Mouse (Mus musculus) intestine, embryonic 16.5 days (tissue): Measurements from ENCODE around the gene Tmem17. TPM values are rescaled to one million over a fixed set of nuclear protein-coding genes. Genes with fewer than 3 reads are reported as not detected.

Source experiments
- ATAC-seq: fragments of 200-750 bp; cut with Nextera tagmentation; 2 replicates; pipeline ENCODE4 v1.8.0; 2017; ENCODE audit warnings: moderate TSS enrichment, moderate library complexity
- H3K27ac ChIP-seq: fragments of 300-500 bp; sonication (generic); 2 replicates; pipeline ENCODE4 v1.5.1; 2014; ENCODE audit warnings: mild to moderate bottlenecking, low read length
- H3K27me3 ChIP-seq: fragments of 300-500 bp; sonication (generic); replicated peaks from 2 replicates; pipeline ENCODE4 v1.6.1; 2014; ENCODE audit warnings: low read length, control low read depth, mixed read lengths; ENCODE audit not compliant: control insufficient read depth, insufficient read depth
- H3K36me3 ChIP-seq: fragments of 300-500 bp; sonication (generic); 2 replicates; pipeline ENCODE4 v1.6.1; 2014; ENCODE audit warnings: low read length, control low read depth; ENCODE audit not compliant: control insufficient read depth, insufficient read depth
- H3K4me1 ChIP-seq: fragments of 300-500 bp; sonication (generic); 2 replicates; pipeline ENCODE4 v1.6.1; 2014; ENCODE audit warnings: low read length, control low read depth, mixed read lengths; ENCODE audit not compliant: control insufficient read depth, insufficient read depth
- H3K4me2 ChIP-seq: fragments of 300-500 bp; sonication (generic); 2 replicates; pipeline ENCODE4 v1.6.1; 2014; ENCODE audit warnings: low read depth, low read length, control low read depth
- H3K4me3 ChIP-seq: fragments of 300-500 bp; sonication (generic); 2 replicates; pipeline ENCODE4 v1.5.1; 2014; ENCODE audit warnings: mild to moderate bottlenecking, low read length
- H3K9ac ChIP-seq: fragments of 300-500 bp; sonication (generic); 2 replicates; pipeline ENCODE4 v1.6.1; 2014; ENCODE audit warnings: low read depth, low read length
- H3K9me3 ChIP-seq: fragments of 300-500 bp; sonication (generic); 2 replicates; pipeline ENCODE4 v1.6.1; 2016; ENCODE audit warnings: low read length, control low read depth; ENCODE audit not compliant: control insufficient read depth
- WGBS: fragments of 180-500 bp; shearing (Covaris S2); extraction: QIAGEN DNeasy Blood & Tissue Kit; methylation state at CpG from one replicate; pipeline ENCODE4 v1.1.7; 2014; 5-methylcytosine and 5-hydroxymethylcytosine counted together
- polyA plus RNA-seq: library from polyadenylated mRNA; unstranded; fragments of >200 nt; fragmentation: Nextera tagmentation; extraction: Ambion mirVana; gene quantifications from 2 replicates; pipeline ENCODE4 v1.2.1, GENCODE M21; 2015

Tmem17 gene
- polyA plus RNA-seq, 1 experiment from 2014 or later, result 9.5 TPM

DNA sequence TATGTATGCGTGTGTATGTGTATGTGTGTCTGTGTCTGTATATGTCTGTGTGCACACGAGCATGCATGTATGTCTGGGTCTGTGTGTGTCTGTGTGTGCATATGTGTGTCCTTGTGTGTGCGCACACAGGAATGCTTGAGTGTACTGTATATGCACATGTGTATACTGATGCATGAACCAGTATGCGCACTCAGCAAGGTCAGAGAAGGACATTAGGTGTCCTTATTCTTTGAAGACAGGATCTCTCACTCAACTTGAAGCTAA, 49.4 kb downstream of the Tmem17 start:
- no peaks in the 10 kb centered on the region for H3K27me3 ChIP-seq
- 86% methylated on average over 4 of the region's 4 CpGs for WGBS
- H3K4me3 ChIP-seq, result no peak overlapping the region
- ATAC-seq, result no peak
- H3K4me1 ChIP-seq, result 0 out of 2 replicates have a peak, but pooled peaks cover 3% of the 10 kb centered on the region
- no peak overlapping the region for H3K9ac ChIP-seq
- H3K36me3 ChIP-seq, result no peaks in the 10 kb centered on the region
- H3K9me3 ChIP-seq, result no peaks in the 10 kb centered on the region
- H3K4me2 ChIP-seq, result no peak overlapping the region
- peak overlapping the region; percentile 14; the same call in 1 of the 2 replicates for H3K27ac ChIP-seq

DNA sequence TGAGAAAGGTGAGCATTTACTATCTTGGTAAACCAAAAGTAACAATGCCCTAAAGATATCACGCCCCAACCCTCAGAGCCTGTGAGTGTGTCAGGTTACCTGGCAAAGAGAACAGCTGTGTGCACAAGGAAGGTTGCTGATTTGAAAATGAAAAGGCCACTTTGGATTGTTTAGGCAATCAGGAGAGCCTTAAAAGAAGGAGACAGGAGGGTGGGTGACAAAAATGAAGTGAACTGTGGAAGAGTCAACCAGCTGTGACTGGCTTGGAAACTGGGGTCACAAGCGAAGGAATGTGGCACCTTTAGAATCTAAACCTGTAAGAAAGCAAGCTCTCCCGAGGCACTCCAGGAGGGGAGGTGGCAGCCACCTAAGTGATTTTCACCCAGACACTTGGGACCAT, 51.8 kb downstream of the Tmem17 start:
- H3K9ac ChIP-seq, result no peak overlapping the region
- no peak overlapping the region for H3K4me2 ChIP-seq
- 0 out of 2 replicates have a peak, but pooled peaks cover 3% of the 10 kb centered on the region for H3K4me1 ChIP-seq
- H3K36me3 ChIP-seq, result no peaks in the 10 kb centered on the region
- H3K4me3 ChIP-seq, result no peak overlapping the region
- no peaks in the 10 kb centered on the region for H3K27me3 ChIP-seq
- no peak overlapping the region for H3K27ac ChIP-seq
- ATAC-seq, result no peak
- 74% methylated on average over 3 of the region's 3 CpGs for WGBS
- H3K9me3 ChIP-seq, result no peaks in the 10 kb centered on the region

DNA sequence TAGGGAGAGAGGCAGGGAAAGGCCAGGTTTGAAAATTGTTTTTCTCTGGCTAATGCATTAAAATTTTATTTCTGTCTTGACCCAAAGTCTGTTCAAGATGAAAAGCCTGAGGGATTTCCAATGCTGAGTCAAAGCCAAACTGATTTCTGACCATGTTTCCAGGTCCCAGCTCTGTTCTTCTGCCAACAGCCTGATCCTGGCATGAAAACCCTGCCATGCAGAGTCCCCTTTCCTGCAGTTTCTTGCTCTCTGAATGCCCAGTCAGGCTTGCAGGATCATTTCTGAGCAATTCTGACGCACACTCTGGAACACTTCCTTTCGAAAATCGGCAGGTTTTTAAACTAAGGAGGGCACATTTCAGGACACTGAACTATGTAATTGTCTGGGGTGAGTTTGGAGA, 52.8 kb downstream of the Tmem17 start:
- 89% methylated on average over 3 of the region's 3 CpGs for WGBS
- Histone ChIP-seq H3K4me1 (0 out of 2 replicates have a peak, but pooled peaks cover 3% of the 10 kb centered on the region), H3K4me3 (no peak overlapping the region), H3K27ac (no peak overlapping the region), H3K36me3 (no peaks in the 10 kb centered on the region), H3K27me3 (no peaks in the 10 kb centered on the region), H3K4me2 (no peak overlapping the region), H3K9ac (no peak overlapping the region), H3K9me3 (no peaks in the 10 kb centered on the region)
- no peak for ATAC-seq

Other genes with a start within 250 kb of the Tmem17 start
- 6.9 and 8.2 TPM in 2 replicates for gene Ehbp1, start 169.8 kb upstream of the Tmem17 start, polyA plus RNA-seq